Mouse (Mus musculus) CH12.LX (cell line): ENCODE measurements around the gene Ddah1.

Experiments
- CHD1 ChIP-seq: IDR thresholded peaks from 2 replicates; pipeline ENCODE4 v1.6.1; 2012; ENCODE audit warnings: low read depth, low read length, improper control_type of control experiment, inconsistent platforms
- CHD2 ChIP-seq: IDR thresholded peaks from 2 replicates; pipeline ENCODE4 v1.6.1; 2011; ENCODE audit warnings: low read length, improper control_type of control experiment
- CTCF ChIP-seq, 2 experiments: IDR thresholded peaks in 1 of 2; conservative IDR thresholded peaks in 1 of 2; 2 replicates each; pipeline ENCODE4 v1.5.1; 2011 to 2012; ENCODE audit warnings: low read depth in 2 of 2, low read length in 2 of 2, improper control_type of control experiment in 1 of 2, inconsistent platforms in 1 of 2, mild to moderate bottlenecking in 1 of 2, moderate library complexity in 1 of 2
- EP300 ChIP-seq: IDR thresholded peaks from 2 replicates; pipeline ENCODE4 v1.6.1; 2011; ENCODE audit warnings: low read length, improper control_type of control experiment
- GABPA ChIP-seq: IDR thresholded peaks from 2 replicates; pipeline ENCODE4 v1.6.1; 2012; ENCODE audit warnings: low read depth, low read length, improper control_type of control experiment, inconsistent platforms; ENCODE audit not compliant: insufficient replicate concordance
- MXI1 ChIP-seq: IDR thresholded peaks from 2 replicates; pipeline ENCODE4 v1.6.1; 2011; ENCODE audit warnings: mild to moderate bottlenecking, low read depth, low read length, improper control_type of control experiment
- NELFE ChIP-seq: IDR thresholded peaks from 2 replicates; pipeline ENCODE4 v1.6.1; 2011; ENCODE audit warnings: low read depth, low read length, improper control_type of control experiment
- POLR2A ChIP-seq: IDR thresholded peaks from 2 replicates; pipeline ENCODE4 v1.6.1; 2011; ENCODE audit warnings: low read depth, mild to moderate bottlenecking, improper control_type of control experiment, low read length
- POLR2AphosphoS2 ChIP-seq: IDR thresholded peaks from 2 replicates; pipeline ENCODE4 v1.6.1; 2011; ENCODE audit warnings: low read depth, low read length, improper control_type of control experiment
- RCOR1 ChIP-seq: conservative IDR thresholded peaks from 2 replicates; pipeline ENCODE4 v1.6.1; 2012; ENCODE audit warnings: low read depth, mild to moderate bottlenecking, inconsistent platforms, low read length, improper control_type of control experiment
- TBP ChIP-seq: conservative IDR thresholded peaks from 2 replicates; pipeline ENCODE4 v1.6.1; 2011; ENCODE audit warnings: low read depth, low read length, improper control_type of control experiment
- ZC3H11A ChIP-seq: IDR thresholded peaks from 2 replicates; pipeline ENCODE4 v1.6.1; 2012; ENCODE audit warnings: low read depth, mild to moderate bottlenecking, inconsistent platforms, low read length, improper control_type of control experiment
- ZKSCAN1 ChIP-seq: IDR thresholded peaks from 2 replicates; pipeline ENCODE4 v1.6.1; 2012; ENCODE audit warnings: low read depth, inconsistent platforms, low read length, improper control_type of control experiment, borderline replicate concordance
- ZNF384 ChIP-seq: IDR thresholded peaks from 2 replicates; pipeline ENCODE4 v1.6.1; 2012; ENCODE audit warnings: low read depth, low read length, improper control_type of control experiment, inconsistent platforms

DNA sequence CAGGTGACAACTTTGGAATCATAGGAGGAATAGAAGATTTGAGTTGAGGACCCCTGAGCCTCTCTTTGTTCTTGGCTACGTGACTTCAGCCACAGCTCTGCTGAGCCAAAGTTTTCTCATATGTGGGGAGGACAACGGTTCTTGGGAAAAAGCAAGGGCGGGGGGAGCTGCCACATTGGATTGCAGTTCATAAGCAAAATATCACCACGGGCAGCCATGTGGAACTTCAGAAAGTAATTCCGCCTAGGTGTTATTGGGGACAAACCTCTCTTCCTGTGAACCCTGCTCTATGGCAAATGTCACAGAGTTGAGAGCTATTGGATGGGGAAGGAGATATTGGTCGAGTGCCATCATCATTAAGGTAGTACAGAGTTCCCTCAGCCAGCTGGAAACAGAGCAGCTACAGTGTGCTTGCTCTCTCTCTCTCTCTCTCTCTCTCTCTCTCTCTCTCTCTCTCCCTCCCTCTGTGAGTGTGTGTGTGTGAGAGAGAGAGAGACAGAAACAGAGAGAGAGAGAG lies 20.0 kb downstream of the Ddah1 start:
- no peak for TF ChIP-seq CTCF (conservative IDR thresholded peaks at IDR 0.05 in 1 of 2, IDR thresholded peaks at IDR 0.05 in 1 of 2; ENCODE audit: low read depth in 2 of 2, low read length in 2 of 2)
- no peak for TF ChIP-seq MXI1
- TF ChIP-seq EP300: no peak
- no peak for TF ChIP-seq POLR2A
- TF ChIP-seq CHD1: no peak
- no peak for TF ChIP-seq RCOR1
- TF ChIP-seq POLR2AphosphoS2: no peak
- TF ChIP-seq NELFE: no peak
- TF ChIP-seq ZC3H11A: no peak
- TF ChIP-seq GABPA: no peak
- no peak for TF ChIP-seq CHD2
- no peak for TF ChIP-seq TBP
- no peak for TF ChIP-seq ZKSCAN1
- no peak for TF ChIP-seq ZNF384
